Mouse (Mus musculus): ENCODE measurements around the gene Pitx1. TPM values are rescaled to one million over a fixed set of nuclear protein-coding genes. Genes with fewer than 3 reads are reported as not detected.

The Pitx1 gene
- polyA plus RNA-seq, 1 experiment, result not detected

DNA sequence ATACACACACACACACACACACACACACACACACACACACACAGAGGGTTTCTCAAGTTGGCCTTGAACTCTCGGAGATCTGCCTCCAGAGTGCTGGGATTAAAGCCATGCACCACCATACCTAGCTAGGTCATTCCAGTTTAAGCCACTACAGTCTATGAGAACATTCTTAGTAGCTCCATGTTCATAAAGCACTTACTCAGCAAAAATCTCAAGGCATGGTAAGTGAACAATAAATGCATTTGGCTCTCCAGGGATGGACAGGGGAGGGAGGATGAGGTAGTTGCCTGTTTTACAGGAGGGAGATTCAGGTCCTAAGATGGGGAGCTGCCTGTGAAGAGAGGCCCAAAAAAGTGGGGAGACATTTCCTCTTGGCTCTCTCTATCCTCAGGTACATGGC is 32.0 kb downstream of the Pitx1 start:
- H3K36me3 ChIP-seq (replicated peaks; ENCODE audit: low read length), result no peaks in the 10 kb centered on the region
- H3K4me3 ChIP-seq (replicated peaks), result no peak overlapping the region
- H3K4me1 ChIP-seq, result no peaks in the 10 kb centered on the region
- TF ChIP-seq GATA1 (IDR thresholded peaks at IDR 0.05; ENCODE audit: borderline replicate concordance, low read length), result no peak
- TF ChIP-seq FLI1 (IDR thresholded peaks at IDR 0.05; ENCODE audit: low read length), result no peak
- peaks cover 18% of the 10 kb centered on the region for H3K9me3 ChIP-seq
- peaks cover 18% of the 10 kb centered on the region for H3K27me3 ChIP-seq (replicated peaks)

- no peak for TF ChIP-seq GATA1 (IDR thresholded peaks at IDR 0.05; ENCODE audit: borderline replicate concordance, low read length)
- TF ChIP-seq FLI1 (IDR thresholded peaks at IDR 0.05; ENCODE audit: low read length), result no peak
- no peaks in the 10 kb centered on the region for H3K4me1 ChIP-seq
- peaks cover 18% of the 10 kb centered on the region for H3K9me3 ChIP-seq
- H3K36me3 ChIP-seq (replicated peaks; ENCODE audit: low read length), result no peaks in the 10 kb centered on the region
- H3K4me3 ChIP-seq (replicated peaks), result no peak overlapping the region
- peaks cover 14% of the 10 kb centered on the region for H3K27me3 ChIP-seq (replicated peaks)
Measured at GRCm38 (mm10) chr13:55801246-55801645, 34.7 kb downstream of the Pitx1 start.

DNA sequence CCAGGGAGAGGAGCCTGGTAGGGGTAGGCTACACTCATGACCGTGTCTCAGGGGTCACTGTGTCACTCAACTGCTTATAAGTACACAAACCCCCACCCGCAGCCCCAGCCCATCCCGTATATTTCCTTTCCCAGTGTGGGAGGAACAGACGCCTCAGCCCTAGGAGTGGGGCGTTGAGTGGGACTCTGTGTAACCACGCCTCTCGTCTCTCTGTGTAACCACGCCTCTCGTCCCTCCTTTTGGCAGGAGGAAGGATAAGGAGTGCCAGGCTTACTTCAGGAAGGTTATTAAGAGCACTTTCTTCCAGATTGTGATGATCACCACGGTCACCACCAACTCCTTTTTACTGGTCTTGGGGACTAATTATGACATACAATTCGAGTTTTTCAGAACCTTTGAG is 49.9 kb downstream of the Pitx1 start:
- H3K9me3 ChIP-seq, result peaks cover 32% of the 10 kb centered on the region
- no peaks in the 10 kb centered on the region for H3K36me3 ChIP-seq (replicated peaks; ENCODE audit: low read length)
- no peaks in the 10 kb centered on the region for H3K27me3 ChIP-seq (replicated peaks)
- TF ChIP-seq FLI1 (IDR thresholded peaks at IDR 0.05; ENCODE audit: low read length) (no peak), GATA1 (IDR thresholded peaks at IDR 0.05; ENCODE audit: borderline replicate concordance, low read length) (no peak)
- H3K4me1 ChIP-seq, result no peaks in the 10 kb centered on the region
- no peak overlapping the region for H3K4me3 ChIP-seq (replicated peaks)

DNA sequence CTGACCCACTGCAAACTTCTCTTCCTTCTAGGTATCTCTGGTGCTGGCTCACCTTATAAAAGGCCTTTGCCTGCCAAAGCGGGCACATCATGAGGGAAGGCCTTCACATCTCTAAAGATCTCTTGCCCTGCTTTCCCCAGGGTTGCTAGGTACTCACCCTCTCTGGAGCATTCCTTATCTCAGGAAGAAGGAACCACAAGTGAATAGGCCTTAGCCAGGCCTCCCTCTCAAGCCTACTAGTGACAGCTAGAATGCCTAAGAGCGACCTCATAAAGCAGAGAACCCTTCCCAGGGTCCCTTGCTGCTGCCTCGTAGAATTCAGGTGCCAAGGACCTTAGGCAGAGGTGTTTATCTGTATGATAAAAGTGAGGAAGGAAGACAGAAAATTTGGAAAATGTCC is 51.7 kb downstream of the Pitx1 start, which contains the start of gene Catsper3:
Catsper3 (plus strand) TSS at position 301 of the 400 bp plus-strand sequence.
- Histone ChIP-seq H3K9me3 (peaks cover 15% of the 10 kb centered on the region), H3K36me3 (replicated peaks; ENCODE audit: low read length) (no peaks in the 10 kb centered on the region), H3K4me1 (no peaks in the 10 kb centered on the region), H3K4me3 (replicated peaks) (no peak within 1 kb of the TSS), H3K27me3 (replicated peaks) (no peaks in the 10 kb centered on the region)
- TF ChIP-seq FLI1 (IDR thresholded peaks at IDR 0.05; ENCODE audit: low read length) (no peak), GATA1 (IDR thresholded peaks at IDR 0.05; ENCODE audit: borderline replicate concordance, low read length) (no peak)

GRCm38 (mm10) chr13:55775056-55775455 is 60.9 kb downstream of the Pitx1 start:
- no peaks in the 10 kb centered on the region for H3K27me3 ChIP-seq (replicated peaks)
- H3K9me3 ChIP-seq, result peaks cover 13% of the 10 kb centered on the region; the same call in 1 of the 2 replicates
- H3K4me3 ChIP-seq (replicated peaks), result no peak overlapping the region
- peaks cover 11% of the 10 kb centered on the region for H3K36me3 ChIP-seq (replicated peaks; ENCODE audit: low read length)
- TF ChIP-seq GATA1 (IDR thresholded peaks at IDR 0.05; ENCODE audit: borderline replicate concordance, low read length) (no peak), FLI1 (IDR thresholded peaks at IDR 0.05; ENCODE audit: low read length) (no peak)
- no peaks in the 10 kb centered on the region for H3K4me1 ChIP-seq

Other genes starting within 250 kb of the Pitx1 start
- gene B4galt7, start 236.3 kb downstream of the Pitx1 start, polyA plus RNA-seq (2012; ENCODE audit: insufficient read depth, low replicate concordance), result 11.6 and 13.8 TPM in 2 replicates
- 12.6 and 59.7 TPM in 2 replicates for gene Caml, start 213.2 kb downstream of the Pitx1 start, polyA plus RNA-seq (2012; ENCODE audit: insufficient read depth, low replicate concordance)
- gene Ddx46, start 201.2 kb downstream of the Pitx1 start, polyA plus RNA-seq (2012; ENCODE audit: insufficient read depth, low replicate concordance), result 5.4 and 12.8 TPM in 2 replicates
- 1.5 and 4.6 TPM in 2 replicates for gene B230219D22Rik, start 143.1 kb downstream of the Pitx1 start, polyA plus RNA-seq (2012; ENCODE audit: insufficient read depth, low replicate concordance)
- 7.6 and 23.2 TPM in 2 replicates for gene Txndc15, start 121.5 kb downstream of the Pitx1 start, polyA plus RNA-seq (2012; ENCODE audit: insufficient read depth, low replicate concordance)
- gene Pcbd2, start 108.8 kb downstream of the Pitx1 start, polyA plus RNA-seq (2012; ENCODE audit: insufficient read depth, low replicate concordance), result 22.4 and 78.2 TPM in 2 replicates
- gene Catsper3, start 51.6 kb downstream of the Pitx1 start, polyA plus RNA-seq (2012; ENCODE audit: insufficient read depth, low replicate concordance), result not detected in 2 replicates

All from megakaryocyte, embryonic 14.5 days (primary cell).